Mouse (Mus musculus): ENCODE data around the gene Gm29666. TPM values are rescaled to one million over a fixed set of nuclear protein-coding genes. Genes with fewer than 3 reads are reported as not detected.
A peak's percentile ranks its signal among the peaks of the same experiment; 100 is the strongest.

Gene Gm29666
- polyA plus RNA-seq, 1 experiment from 2014 or later = 0.87 TPM

Small RNAs within 50 kb of the gene (microRNA-seq; reads per million reads assigned to microRNA genes)
- 22.7 reads per million, percentile 36 among the genes with 10 or more reads in this experiment for gene Mir1249

Other genes starting within 250 kb of the Gm29666 start
- 0.61 and 0.67 TPM in 2 replicates for gene Arhgap8, start 200.0 kb downstream of the Gm29666 start, polyA plus RNA-seq (2015; fragmentation: Nextera tagmentation; extraction: Ambion mirVana)
- 16.2 and 18.8 TPM in 2 replicates for gene Phf21b, start 64.0 kb downstream of the Gm29666 start, polyA plus RNA-seq (2015; fragmentation: Nextera tagmentation; extraction: Ambion mirVana)
- 37.3 and 39.4 TPM in 2 replicates for gene Nup50, start 3.4 kb upstream of the Gm29666 start, polyA plus RNA-seq (2015; fragmentation: Nextera tagmentation; extraction: Ambion mirVana)
- gene 5031439G07Rik, start 68.5 kb upstream of the Gm29666 start, polyA plus RNA-seq (2015; fragmentation: Nextera tagmentation; extraction: Ambion mirVana) = 17.4 and 19.0 TPM in 2 replicates
- 0.39 and 0.43 TPM in 2 replicates for gene Upk3a, start 97.1 kb upstream of the Gm29666 start, polyA plus RNA-seq (2015; fragmentation: Nextera tagmentation; extraction: Ambion mirVana)
- 24.4 and 26.0 TPM in 2 replicates for gene Fam118a, start 108.9 kb upstream of the Gm29666 start, polyA plus RNA-seq (2015; fragmentation: Nextera tagmentation; extraction: Ambion mirVana)
- gene Smc1b, start 211.9 kb upstream of the Gm29666 start, polyA plus RNA-seq (2015; fragmentation: Nextera tagmentation; extraction: Ambion mirVana) = 0.07 and 0.08 TPM in 2 replicates
- 0.43 and 0.62 TPM in 2 replicates for gene Ribc2, start 212.0 kb upstream of the Gm29666 start, polyA plus RNA-seq (2015; fragmentation: Nextera tagmentation; extraction: Ambion mirVana)